Mouse (Mus musculus) MEL (cell line): Measurements from ENCODE around the gene Mroh2a. TPM values are rescaled to one million over a fixed set of nuclear protein-coding genes. Genes with fewer than 3 reads are reported as not detected.
A peak's percentile ranks its signal among the peaks of the same experiment; 100 is the strongest.

Experiments used
- DNase-seq: peaks from one replicate; pipeline ENCODE4 v3.0.0; 2011; ENCODE audit warnings: low read depth, low spot score
- H3K27ac ChIP-seq: 2 replicates; pipeline ENCODE4 v1.5.1; 2012; ENCODE audit warnings: low read depth, mild to moderate bottlenecking, control low read depth, low read length, moderate library complexity; ENCODE audit not compliant: control insufficient read depth
- H3K27me3 ChIP-seq, 2 experiments: fragments of 150-350 bp in 1 of 2; sonication (generic) in 1 of 2; 2 replicates each; pipeline ENCODE4 v1.6.1; 2012; ENCODE audit warnings: low read length in 2 of 2, mild to moderate bottlenecking in 2 of 2, improper control_type of control experiment in 1 of 2, moderate library complexity in 1 of 2; ENCODE audit not compliant: insufficient read depth in 2 of 2, control insufficient read depth in 1 of 2
- H3K36me3 ChIP-seq, 2 experiments: 2 replicates each; pipeline ENCODE4 v1.6.1; 2012 to 2014; ENCODE audit warnings: low read length in 2 of 2, improper control_type of control experiment in 1 of 2, inconsistent platforms in 1 of 2, mild to moderate bottlenecking in 1 of 2; ENCODE audit not compliant: insufficient read depth in 2 of 2, control insufficient read depth in 1 of 2
- H3K4me1 ChIP-seq, 2 experiments: fragments of 150-350 bp in 1 of 2; sonication (generic) in 1 of 2; 2 replicates each; pipeline ENCODE4 v1.6.1; 2012; ENCODE audit warnings: low read length in 2 of 2, improper control_type of control experiment in 1 of 2, mild to moderate bottlenecking in 1 of 2; ENCODE audit not compliant: insufficient read depth in 2 of 2, control insufficient read depth in 1 of 2
- H3K4me3 ChIP-seq, 2 experiments: fragments of 150-350 bp in 1 of 2; sonication (generic) in 1 of 2; 2 replicates each; pipeline ENCODE4 v1.5.1; 2012; ENCODE audit warnings: low read depth in 2 of 2, low read length in 2 of 2, mild to moderate bottlenecking in 2 of 2, moderate library complexity in 2 of 2, control low read depth in 1 of 2, improper control_type of control experiment in 1 of 2; ENCODE audit not compliant: control insufficient read depth in 1 of 2, insufficient read depth in 1 of 2
- H3K79me2 ChIP-seq: 2 replicates; pipeline ENCODE4 v1.6.1; 2012; ENCODE audit warnings: mild to moderate bottlenecking, low read length, moderate library complexity; ENCODE audit not compliant: control insufficient read depth, poor library complexity, insufficient read depth
- H3K9ac ChIP-seq: 2 replicates; pipeline ENCODE4 v1.6.1; 2012; ENCODE audit warnings: low read depth, mild to moderate bottlenecking, control low read depth, low read length, moderate library complexity; ENCODE audit not compliant: control insufficient read depth, poor library complexity, severe bottlenecking
- H3K9me3 ChIP-seq: fragments of 150-350 bp; sonication (generic); replicated peaks from 2 replicates; pipeline ENCODE4 v1.6.1; 2012; ENCODE audit warnings: mild to moderate bottlenecking, low read length, improper control_type of control experiment, moderate library complexity; ENCODE audit not compliant: insufficient read depth
- BHLHE40 ChIP-seq: IDR thresholded peaks from 2 replicates; pipeline ENCODE4 v1.6.1; 2012; ENCODE audit warnings: low read depth, mild to moderate bottlenecking, inconsistent platforms, low read length, improper control_type of control experiment, borderline replicate concordance
- CTCF ChIP-seq, 3 experiments: IDR thresholded peaks in 2 of 3; conservative IDR thresholded peaks in 1 of 3; 2 replicates each; pipeline ENCODE4 v1.5.1; 2011 to 2012; ENCODE audit warnings: low read length in 3 of 3, low read depth in 2 of 3, mild to moderate bottlenecking in 2 of 3, improper control_type of control experiment in 1 of 3, inconsistent platforms in 1 of 3, mixed read lengths in 1 of 3, moderate library complexity in 1 of 3; ENCODE audit not compliant: control insufficient read depth in 1 of 3, insufficient read depth in 1 of 3, poor library complexity in 1 of 3, severe bottlenecking in 1 of 3
- EP300 ChIP-seq, 2 experiments: IDR thresholded peaks; 2 replicates each; pipeline ENCODE4 v1.6.1; 2011; ENCODE audit warnings: improper control_type of control experiment in 2 of 2, low read length in 2 of 2, low read depth in 1 of 2, mild to moderate bottlenecking in 1 of 2
- HCFC1 ChIP-seq: IDR thresholded peaks from 2 replicates; pipeline ENCODE4 v1.6.1; 2012; ENCODE audit warnings: low read depth, mild to moderate bottlenecking, inconsistent platforms, low read length, improper control_type of control experiment, moderate library complexity
- JUND ChIP-seq: IDR thresholded peaks from 2 replicates; pipeline ENCODE4 v1.6.1; 2011; ENCODE audit warnings: low read depth, mild to moderate bottlenecking, improper control_type of control experiment, low read length
- MAFK ChIP-seq: IDR thresholded peaks from 2 replicates; pipeline ENCODE4 v1.6.1; 2011; ENCODE audit warnings: low read depth, mild to moderate bottlenecking, low read length, improper control_type of control experiment, borderline replicate concordance
- MAX ChIP-seq: IDR thresholded peaks from 2 replicates; pipeline ENCODE4 v1.6.1; 2011; ENCODE audit warnings: low read length, improper control_type of control experiment
- MEF2A ChIP-seq: IDR thresholded peaks from 2 replicates; pipeline ENCODE4 v1.6.1; 2014; ENCODE audit warnings: low read depth, mild to moderate bottlenecking, inconsistent platforms, low read length, improper control_type of control experiment; ENCODE audit not compliant: poor library complexity, insufficient replicate concordance, severe bottlenecking; ENCODE audit errors: extremely low read depth
- MXI1 ChIP-seq: IDR thresholded peaks from 2 replicates; pipeline ENCODE4 v1.6.1; 2011; ENCODE audit warnings: mild to moderate bottlenecking, low read depth, low read length, improper control_type of control experiment
- MYB ChIP-seq: IDR thresholded peaks from 2 replicates; pipeline ENCODE4 v1.6.1; 2011; ENCODE audit warnings: mild to moderate bottlenecking, low read depth, low read length, improper control_type of control experiment
- NELFE ChIP-seq: IDR thresholded peaks from 2 replicates; pipeline ENCODE4 v1.6.1; 2011; ENCODE audit warnings: low read depth, low read length, improper control_type of control experiment
- POLR2A ChIP-seq, 2 experiments: IDR thresholded peaks; 2 replicates each; pipeline ENCODE4 v1.6.1; 2011 to 2012; ENCODE audit warnings: low read length in 2 of 2, mild to moderate bottlenecking in 2 of 2, control low read depth in 1 of 2, improper control_type of control experiment in 1 of 2, low read depth in 1 of 2, moderate library complexity in 1 of 2; ENCODE audit not compliant: control insufficient read depth in 1 of 2, insufficient read depth in 1 of 2, poor library complexity in 1 of 2
- POLR2AphosphoS2 ChIP-seq: IDR thresholded peaks from 2 replicates; pipeline ENCODE4 v1.6.1; 2011; ENCODE audit warnings: low read length, improper control_type of control experiment
- POLR2AphosphoS5 ChIP-seq: IDR thresholded peaks from 2 replicates; pipeline ENCODE4 v1.6.1; 2012; ENCODE audit warnings: low read depth, borderline replicate concordance, mild to moderate bottlenecking, inconsistent platforms, low read length, moderate library complexity, mixed read lengths
- RAD21 ChIP-seq: IDR thresholded peaks from 2 replicates; pipeline ENCODE4 v1.6.1; 2011; ENCODE audit warnings: mild to moderate bottlenecking, low read depth, low read length, improper control_type of control experiment
- RCOR1 ChIP-seq: IDR thresholded peaks from 2 replicates; pipeline ENCODE4 v1.6.1; 2012; ENCODE audit warnings: low read depth, mild to moderate bottlenecking, inconsistent platforms, low read length, improper control_type of control experiment
- SMC3 ChIP-seq: IDR thresholded peaks from 2 replicates; pipeline ENCODE4 v1.6.1; 2011; ENCODE audit warnings: low read depth, low read length, improper control_type of control experiment
- TAL1 ChIP-seq: IDR thresholded peaks from 2 replicates; pipeline ENCODE4 v1.6.1; 2012; ENCODE audit warnings: mild to moderate bottlenecking, inconsistent platforms, low read length, moderate library complexity, mixed read lengths
- TBP ChIP-seq: IDR thresholded peaks from 2 replicates; pipeline ENCODE4 v1.8.0; 2011; ENCODE audit warnings: low read depth, low read length, improper control_type of control experiment
- TCF12 ChIP-seq: IDR thresholded peaks from 2 replicates; pipeline ENCODE4 v1.6.1; 2014; ENCODE audit warnings: low read depth, mild to moderate bottlenecking, inconsistent platforms, low read length, improper control_type of control experiment, moderate library complexity
- USF1 ChIP-seq: IDR thresholded peaks from 2 replicates; pipeline ENCODE4 v1.6.1; 2014; ENCODE audit warnings: low read depth, mild to moderate bottlenecking, inconsistent platforms, low read length, improper control_type of control experiment, moderate library complexity
- USF2 ChIP-seq, 2 experiments: IDR thresholded peaks; 2 replicates each; pipeline ENCODE4 v1.6.1; 2011 to 2012; ENCODE audit warnings: improper control_type of control experiment in 2 of 2, low read length in 2 of 2, borderline replicate concordance in 1 of 2, inconsistent platforms in 1 of 2, low read depth in 1 of 2, mild to moderate bottlenecking in 1 of 2; ENCODE audit not compliant: insufficient read depth in 1 of 2
- ZC3H11A ChIP-seq: IDR thresholded peaks from 2 replicates; pipeline ENCODE4 v1.6.1; 2012; ENCODE audit warnings: low read depth, mild to moderate bottlenecking, inconsistent platforms, low read length, improper control_type of control experiment
- ZKSCAN1 ChIP-seq: IDR thresholded peaks from 2 replicates; pipeline ENCODE4 v1.6.1; 2012; ENCODE audit warnings: low read depth, mild to moderate bottlenecking, inconsistent platforms, low read length, improper control_type of control experiment, moderate library complexity
- ZMIZ1 ChIP-seq: IDR thresholded peaks from 2 replicates; pipeline ENCODE4 v1.6.1; 2012; ENCODE audit warnings: low read depth, mild to moderate bottlenecking, inconsistent platforms, low read length, improper control_type of control experiment, moderate library complexity
- polyA plus RNA-seq, 2 experiments: library from polyadenylated mRNA; stranded (reverse) in 1 of 2; unstranded in 1 of 2; fragments of >175 nt in 1 of 2; fragments of >200 nt in 1 of 2; gene quantifications; 2 replicates each; pipeline versions ENCODE4 v1.2.1 to v1.2.4; 2012; ENCODE audit warnings: low replicate concordance in 2 of 2, low read depth in 1 of 2; ENCODE audit not compliant: insufficient read length in 2 of 2, insufficient read depth in 1 of 2, missing spikeins in 1 of 2
- total RNA-seq: library from RNA; depleted of rRNA; stranded (reverse); fragments of 300-350 nt; gene quantifications from 2 replicates; pipeline ENCODE4 v1.2.3, GENCODE M21; 2012

The Mroh2a gene
- total and polyA plus RNA-seq, 3 experiments = 0.27 to 2.5 TPM; not detected in 1

DNA sequence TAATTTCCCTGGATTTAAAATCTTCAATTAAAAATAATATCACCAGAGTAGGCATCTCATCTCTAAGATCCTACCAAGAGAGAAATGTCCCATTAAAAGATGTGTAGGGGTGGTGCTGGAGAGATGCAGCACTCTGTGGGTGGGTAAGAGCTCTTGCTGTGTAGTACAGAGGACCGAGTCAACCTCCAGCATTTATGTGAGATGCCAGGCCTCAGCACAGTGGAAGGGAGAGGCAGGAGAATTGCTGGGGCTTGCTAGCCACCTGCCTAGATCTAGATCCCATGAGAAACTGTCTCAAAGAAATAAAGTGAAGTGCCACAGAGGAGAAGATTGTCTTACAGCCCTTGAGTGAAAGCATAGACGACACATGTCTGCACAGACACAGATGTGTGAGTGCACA lies 10.2 kb upstream of the Mroh2a start:
- Histone ChIP-seq H3K4me1 (no peaks in the 10 kb centered on the region), H3K27ac (no peak overlapping the region), H3K9me3 (no peaks in the 10 kb centered on the region), H3K79me2 (no peaks in the 10 kb centered on the region), H3K4me3 (no peak overlapping the region), H3K9ac (no peak overlapping the region), H3K27me3 (no peaks in the 10 kb centered on the region), H3K36me3 (no peaks in the 10 kb centered on the region)
- DNase-seq = peak; percentile 4
- TF ChIP-seq ZKSCAN1 = no peak

DNA sequence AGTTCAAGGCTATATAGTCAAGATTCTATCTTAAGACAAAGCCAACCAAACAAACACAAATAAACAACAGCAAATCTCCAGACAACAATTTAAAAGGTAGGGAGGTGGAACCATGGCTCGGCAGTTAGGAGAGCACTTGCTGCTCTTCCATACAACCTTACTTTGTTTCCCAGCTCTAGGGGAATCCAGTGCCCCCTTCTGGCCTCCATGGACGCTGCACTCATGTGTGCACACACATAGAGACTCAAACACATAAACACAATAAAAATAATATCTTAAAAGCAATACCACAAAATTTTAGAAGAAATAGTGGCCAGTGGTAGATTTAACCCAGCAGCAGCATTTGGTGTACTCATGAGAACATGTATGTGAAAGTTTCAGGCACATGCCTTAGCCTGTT lies 9.6 kb upstream of the Mroh2a start:
- H3K9me3 ChIP-seq = no peaks in the 10 kb centered on the region
- H3K27me3 ChIP-seq = no peaks in the 10 kb centered on the region
- no peaks in the 10 kb centered on the region for H3K79me2 ChIP-seq
- no peak overlapping the region for H3K27ac ChIP-seq
- peak; percentile 19 for DNase-seq
- no peaks in the 10 kb centered on the region for H3K36me3 ChIP-seq
- H3K4me1 ChIP-seq = no peaks in the 10 kb centered on the region
- H3K4me3 ChIP-seq = no peak overlapping the region
- no peak overlapping the region for H3K9ac ChIP-seq
- TF ChIP-seq USF1 = no peak
- peak in 2 of 3 experiments; percentile 28 to 31; a peak in 3 of 6 replicates for TF ChIP-seq CTCF (IDR thresholded peaks at IDR 0.05 in 2 of 3, conservative IDR thresholded peaks at IDR 0.05 in 1 of 3; ENCODE audit: control insufficient read depth in 1 of 3, insufficient read depth in 1 of 3, low read depth in 2 of 3, low read length in 3 of 3, poor library complexity in 1 of 3, severe bottlenecking in 1 of 3)
- no peak for TF ChIP-seq ZC3H11A
- TF ChIP-seq BHLHE40 = no peak
- no peak for TF ChIP-seq MEF2A
- TF ChIP-seq JUND = no peak
- no peak for TF ChIP-seq ZKSCAN1
- TF ChIP-seq MAFK = no peak

DNA sequence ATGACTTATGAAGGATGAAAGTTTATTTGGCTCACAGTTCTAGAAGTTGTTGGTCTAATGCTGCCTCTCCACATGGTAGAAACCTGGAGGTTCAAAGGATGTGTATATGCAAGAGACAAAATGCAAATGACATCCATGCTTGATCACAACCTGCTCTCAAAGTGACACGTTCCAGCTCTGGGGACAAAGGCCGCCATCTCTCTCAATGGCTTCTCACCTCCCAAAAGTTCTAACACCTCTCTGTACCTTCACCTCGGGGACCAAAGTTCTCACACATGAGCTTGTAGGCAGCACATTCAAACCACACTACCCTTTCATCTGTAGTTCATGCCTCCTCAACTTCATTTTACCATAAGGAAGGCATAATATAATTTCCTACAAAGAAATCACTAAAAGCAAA lies 9.2 kb upstream of the Mroh2a start:
- H3K9me3 ChIP-seq = no peaks in the 10 kb centered on the region
- H3K4me1 ChIP-seq = no peaks in the 10 kb centered on the region
- TF ChIP-seq MAX = no peak
- TF ChIP-seq TBP = no peak
- TF ChIP-seq MXI1 = no peak
- no peak for TF ChIP-seq HCFC1
- TF ChIP-seq USF1 = no peak
- TF ChIP-seq MYB = no peak
- TF ChIP-seq POLR2AphosphoS2 = no peak
- no peak; the same call in 1 of the 2 replicates for TF ChIP-seq TAL1
- no peak for TF ChIP-seq ZMIZ1
- no peak for TF ChIP-seq RCOR1
- no peak for TF ChIP-seq MAFK
- TF ChIP-seq USF2 (IDR thresholded peaks at IDR 0.05; ENCODE audit: borderline replicate concordance in 1 of 2, insufficient read depth in 1 of 2, low read depth in 1 of 2, low read length in 2 of 2) = no peak
- no peak for TF ChIP-seq JUND
- no peak for TF ChIP-seq RAD21
- TF ChIP-seq POLR2AphosphoS5 = no peak
- TF ChIP-seq EP300 (IDR thresholded peaks at IDR 0.05; ENCODE audit: low read depth in 1 of 2, low read length in 2 of 2) = no peak
- no peak for TF ChIP-seq POLR2A (IDR thresholded peaks at IDR 0.05; ENCODE audit: control insufficient read depth in 1 of 2, insufficient read depth in 1 of 2, low read depth in 1 of 2, low read length in 2 of 2, poor library complexity in 1 of 2)
- no peak for TF ChIP-seq TCF12
- no peak for TF ChIP-seq NELFE
- TF ChIP-seq SMC3 = no peak
- H3K27me3 ChIP-seq = no peaks in the 10 kb centered on the region
- H3K79me2 ChIP-seq = no peaks in the 10 kb centered on the region
- H3K4me3 ChIP-seq = no peak overlapping the region
- no peak overlapping the region for H3K9ac ChIP-seq
- H3K27ac ChIP-seq = no peak overlapping the region
- DNase-seq = peak; percentile 4
- H3K36me3 ChIP-seq = no peaks in the 10 kb centered on the region
